Mouse (Mus musculus) neural tube, embryonic 14.5 days (tissue): ENCODE results near the gene Olfr716. TPM values are rescaled to one million over a fixed set of nuclear protein-coding genes. Genes with fewer than 3 reads are reported as not detected.
"Not testable (repeated sequence)": the region's sequence is repeated elsewhere in the genome, so short reads cannot be mapped to it uniquely, and the experiment has no call there.

Experiments
- ATAC-seq: fragments of 200-750 bp; cut with Nextera tagmentation; 2 replicates; pipeline ENCODE4 v1.8.0; 2017; ENCODE audit warnings: low read depth, mild to moderate bottlenecking, moderate TSS enrichment, moderate library complexity
- H3K27ac ChIP-seq: fragments of 300-500 bp; sonication (generic); 2 replicates; pipeline ENCODE4 v1.5.1; 2014; ENCODE audit warnings: low read depth, mild to moderate bottlenecking, control low read depth, low read length, moderate library complexity, mixed read lengths
- H3K27me3 ChIP-seq: fragments of 300-500 bp; sonication (generic); 2 replicates; pipeline ENCODE4 v1.6.1; 2014; ENCODE audit warnings: low read length; ENCODE audit not compliant: control insufficient read depth, insufficient read depth
- H3K36me3 ChIP-seq: fragments of 300-500 bp; sonication (generic); 2 replicates; pipeline ENCODE4 v1.6.1; 2014; ENCODE audit warnings: low read length, mixed read lengths; ENCODE audit not compliant: control insufficient read depth, insufficient read depth
- H3K4me1 ChIP-seq: fragments of 300-500 bp; sonication (generic); 2 replicates; pipeline ENCODE4 v1.6.1; 2014; ENCODE audit warnings: low read length; ENCODE audit not compliant: control insufficient read depth, insufficient read depth
- H3K4me2 ChIP-seq: fragments of 300-500 bp; sonication (generic); 2 replicates; pipeline ENCODE4 v1.6.1; 2014; ENCODE audit warnings: mild to moderate bottlenecking, low read depth, low read length, control low read depth
- H3K4me3 ChIP-seq: fragments of 300-500 bp; sonication (generic); 2 replicates; pipeline ENCODE4 v1.5.1; 2014; ENCODE audit warnings: low read depth, low read length, control low read depth, mixed read lengths
- H3K9ac ChIP-seq: fragments of 300-500 bp; sonication (generic); replicated peaks from 2 replicates; pipeline ENCODE4 v1.6.1; 2014; ENCODE audit warnings: low read depth, mild to moderate bottlenecking, control low read depth, low read length, mixed read lengths
- H3K9me3 ChIP-seq: fragments of 300-500 bp; sonication (generic); 2 replicates; pipeline ENCODE4 v1.6.1; 2016; ENCODE audit warnings: low read length; ENCODE audit not compliant: control insufficient read depth
- WGBS: fragments of 180-500 bp; shearing (Covaris S2); extraction: QIAGEN DNeasy Blood & Tissue Kit; methylation state at CpG from one replicate; pipeline ENCODE4 v1.1.7; 2014; 5-methylcytosine and 5-hydroxymethylcytosine counted together
- polyA plus RNA-seq: library from polyadenylated mRNA; unstranded; fragments of >200 nt; fragmentation: Nextera tagmentation; extraction: Ambion mirVana; gene quantifications from 2 replicates; pipeline ENCODE4 v1.2.1, GENCODE M21; 2014

Gene Olfr716
- polyA plus RNA-seq = not detected in 2 replicates

DNA sequence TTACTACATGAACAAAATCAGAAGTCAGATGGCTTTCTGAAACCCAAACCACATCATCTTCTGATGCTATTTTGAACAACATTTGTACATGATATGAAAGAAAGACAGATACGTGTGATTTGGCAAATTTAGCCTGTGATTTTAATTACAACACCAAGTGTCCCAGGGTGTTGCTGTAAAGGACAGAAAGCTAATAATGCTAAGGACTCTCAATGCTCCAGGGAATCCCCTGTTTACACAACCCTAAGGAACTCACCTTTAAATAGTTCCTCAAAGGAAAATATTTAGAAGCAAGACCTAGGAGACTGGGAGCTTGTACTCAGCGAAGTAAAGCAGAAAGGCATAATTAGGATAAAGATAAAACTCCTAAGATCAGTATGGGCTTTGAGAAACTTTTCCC lies at the start of gene Olfr716:
Gene Olfr716 (plus strand): TSS at position 301 of the 400 bp plus-strand sequence.
- H3K36me3 ChIP-seq, H3K4me1 ChIP-seq, H3K4me3 ChIP-seq, H3K27ac ChIP-seq, H3K4me2 ChIP-seq, H3K27me3 ChIP-seq, H3K9me3 ChIP-seq, H3K9ac ChIP-seq, ATAC-seq: not testable (repeated sequence)
- 76% methylated on average over 2 of the region's 2 CpGs for WGBS

DNA sequence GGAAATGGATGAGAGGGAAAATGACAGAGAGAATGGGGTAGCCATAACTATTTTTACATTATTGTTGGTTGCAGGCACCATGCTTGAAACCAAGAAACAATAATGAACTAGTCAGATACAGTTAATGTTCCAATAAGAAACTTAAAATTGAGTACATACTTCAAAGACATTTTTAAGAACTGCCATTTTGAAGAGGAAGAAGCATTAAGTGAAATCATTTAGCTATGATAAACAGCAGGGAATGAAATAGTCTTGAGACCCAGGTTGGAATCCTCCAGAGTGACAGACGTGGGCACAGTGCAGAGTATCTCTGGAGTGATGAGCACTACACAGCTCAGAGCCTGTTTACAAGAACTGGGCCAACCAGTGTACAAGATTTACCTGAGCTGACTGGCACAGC lies 45.2 kb upstream of the Olfr716 start, which contains the start of gene Olfr17:
Gene Olfr17 (plus strand): TSS at position 301 of the 400 bp plus-strand sequence.
- no peak within 1 kb of the TSS for H3K4me2 ChIP-seq
- ATAC-seq = no peak
- WGBS = 76% methylated on average over 1 of the region's 1 CpGs
- no peak within 1 kb of the TSS for H3K9ac ChIP-seq
- H3K27me3 ChIP-seq = no peaks in the 10 kb centered on the region
- no peaks in the 10 kb centered on the region for H3K4me1 ChIP-seq
- H3K27ac ChIP-seq = no peak within 1 kb of the TSS
- H3K36me3 ChIP-seq = no peaks in the 10 kb centered on the region
- H3K4me3 ChIP-seq = no peak within 1 kb of the TSS
- H3K9me3 ChIP-seq = no peaks in the 10 kb centered on the region

DNA sequence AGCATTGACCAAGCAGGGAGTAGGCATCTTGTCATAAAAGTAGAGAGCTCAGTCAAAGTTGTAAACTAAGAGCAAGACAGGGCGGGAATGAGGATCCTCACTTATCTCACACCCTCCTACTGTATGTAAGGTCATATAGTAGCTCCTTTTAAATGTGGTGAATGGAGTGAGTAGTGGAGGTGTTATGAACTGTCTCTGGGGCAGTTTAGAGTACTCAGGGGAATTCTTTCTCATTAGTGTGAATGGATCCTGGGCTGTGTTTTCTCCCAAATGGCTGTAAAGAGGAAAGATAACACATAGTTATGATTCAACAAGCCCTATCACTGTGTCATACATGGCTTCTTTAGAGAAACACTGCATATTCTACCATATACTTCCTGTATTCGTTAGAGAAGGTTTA lies 27.9 kb upstream of the Olfr716 start, which contains the start of gene Olfr715b:
Gene Olfr715b (minus strand): TSS at position 101 of the 400 bp plus-strand sequence.
- H3K4me2 ChIP-seq, H3K4me3 ChIP-seq, H3K4me1 ChIP-seq, ATAC-seq, H3K9ac ChIP-seq, H3K9me3 ChIP-seq, H3K27me3 ChIP-seq, H3K27ac ChIP-seq, H3K36me3 ChIP-seq: not testable (repeated sequence)
- WGBS = 88% methylated on average over 1 of the region's 2 CpGs

DNA sequence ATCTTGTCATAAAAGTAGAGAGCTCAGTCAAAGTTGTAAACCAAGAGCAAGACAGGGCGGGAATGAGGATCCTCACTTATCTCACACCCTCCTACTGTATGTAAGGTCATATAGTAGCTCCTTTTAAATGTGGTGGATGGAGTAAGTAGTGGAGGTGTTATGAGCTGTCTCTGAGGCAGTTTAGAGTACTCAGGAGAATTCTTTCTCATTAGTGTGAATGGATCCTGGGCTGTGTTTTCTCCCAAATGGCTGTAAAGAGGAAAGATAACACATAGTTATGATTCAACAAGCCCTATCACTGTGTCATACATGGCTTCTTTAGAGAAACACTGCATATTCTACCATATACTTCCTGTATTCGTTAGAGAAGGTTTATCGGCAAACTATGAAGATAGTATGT lies 7.1 kb upstream of the Olfr716 start, which contains the start of gene Olfr715:
Gene Olfr715 (minus strand): TSS at position 101 of the 400 bp plus-strand sequence.
- 76% methylated on average over 1 of the region's 3 CpGs for WGBS
- H3K27ac ChIP-seq, H3K4me1 ChIP-seq, H3K4me2 ChIP-seq, H3K4me3 ChIP-seq, H3K9me3 ChIP-seq, H3K9ac ChIP-seq, H3K27me3 ChIP-seq, ATAC-seq, H3K36me3 ChIP-seq: not testable (repeated sequence)

DNA sequence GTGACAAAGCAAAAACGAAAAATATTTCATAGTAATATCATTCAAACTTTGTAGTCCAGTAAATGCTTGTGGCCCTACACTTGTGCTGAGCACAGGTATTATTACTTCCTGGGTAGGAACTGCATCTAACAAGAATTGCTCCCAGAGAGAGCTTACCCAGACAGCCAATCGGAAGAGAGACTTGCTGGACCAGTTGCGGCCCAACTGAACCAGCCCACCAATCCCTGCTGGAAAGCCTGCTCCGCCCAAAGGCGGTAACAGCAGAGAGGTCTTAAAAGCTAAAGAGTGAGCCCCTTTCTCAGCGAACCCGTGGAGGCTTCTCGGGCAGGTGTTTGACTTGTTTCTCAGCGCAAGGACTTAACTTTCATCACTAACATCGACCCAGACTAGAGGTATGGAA lies 28.6 kb downstream of the Olfr716 start, which contains the start of gene Nlrp14:
Gene Nlrp14 (plus strand): TSS at position 301 of the 400 bp plus-strand sequence.
- Histone ChIP-seq H3K4me3 (no peak within 1 kb of the TSS), H3K9ac (no peak within 1 kb of the TSS), H3K4me2 (no peak within 1 kb of the TSS), H3K9me3 (no peaks in the 10 kb centered on the region), H3K27ac (no peak within 1 kb of the TSS), H3K4me1 (no peaks in the 10 kb centered on the region), H3K36me3 (no peaks in the 10 kb centered on the region), H3K27me3 (no peaks in the 10 kb centered on the region)
- no peak for ATAC-seq
- 88% methylated on average over 10 of the region's 10 CpGs for WGBS

DNA sequence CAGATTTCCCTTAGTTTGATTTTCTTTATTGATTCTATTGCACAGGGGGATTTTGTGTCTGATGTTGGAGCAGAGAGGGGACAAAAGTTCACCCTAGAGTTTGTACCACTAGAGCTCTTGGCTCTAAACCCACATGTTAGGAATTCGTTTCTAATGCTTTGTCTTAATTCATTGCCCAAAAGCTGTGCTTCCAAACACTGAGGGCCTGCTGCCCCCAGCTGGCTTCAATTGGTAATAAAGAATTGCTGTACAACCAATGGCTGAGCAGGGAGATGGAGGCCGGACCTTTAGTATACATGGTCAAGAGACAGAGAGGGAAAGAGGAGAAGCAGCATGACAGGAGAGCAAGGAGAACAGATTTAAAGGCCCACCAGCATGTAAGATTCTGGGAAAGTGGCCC lies 42.3 kb downstream of the Olfr716 start:
- no peak overlapping the region for H3K9ac ChIP-seq
- H3K4me3 ChIP-seq = no peak overlapping the region
- no peaks in the 10 kb centered on the region for H3K27me3 ChIP-seq
- H3K4me1 ChIP-seq = no peaks in the 10 kb centered on the region
- no peaks in the 10 kb centered on the region for H3K36me3 ChIP-seq
- no peak for ATAC-seq
- no peaks in the 10 kb centered on the region for H3K9me3 ChIP-seq
- no peak overlapping the region for H3K27ac ChIP-seq
- WGBS = 44% methylated on average over 2 of the region's 2 CpGs
- no peak overlapping the region for H3K4me2 ChIP-seq

Other genes with a start within 250 kb of the Olfr716 start
- not detected in 2 replicates for gene Olfr707, start 237.1 kb upstream of the Olfr716 start, polyA plus RNA-seq
- not detected in 2 replicates for gene Olfr1532-ps1, start 230.3 kb upstream of the Olfr716 start, polyA plus RNA-seq
- not detected in 2 replicates for gene Olfr709-ps1, start 206.1 kb upstream of the Olfr716 start, polyA plus RNA-seq
- not detected in 2 replicates for gene Olfr710, start 190.0 kb upstream of the Olfr716 start, polyA plus RNA-seq
- gene Olfr6, start 174.4 kb upstream of the Olfr716 start, polyA plus RNA-seq = not detected in 2 replicates
- gene Olfr711, start 162.9 kb upstream of the Olfr716 start, polyA plus RNA-seq = not detected in 2 replicates
- not detected in 2 replicates for gene Olfr2, start 132.3 kb upstream of the Olfr716 start, polyA plus RNA-seq
- not detected in 2 replicates for gene Olfr713, start 107.2 kb upstream of the Olfr716 start, polyA plus RNA-seq
- gene Olfr714, start 67.3 kb upstream of the Olfr716 start, polyA plus RNA-seq = not detected in 2 replicates
- gene Olfr17, start 45.1 kb upstream of the Olfr716 start, polyA plus RNA-seq = not detected in 2 replicates
- not detected in 2 replicates for gene Olfr715b, start 28.0 kb upstream of the Olfr716 start, polyA plus RNA-seq
- not detected in 2 replicates for gene Olfr715, start 7.2 kb upstream of the Olfr716 start, polyA plus RNA-seq
- not detected in 2 replicates for gene Nlrp14, start 28.7 kb downstream of the Olfr716 start, polyA plus RNA-seq
- not detected in 2 replicates for gene Rbmxl2, start 71.1 kb downstream of the Olfr716 start, polyA plus RNA-seq
- 12.7 and 13.6 TPM in 2 replicates for gene Syt9, start 232.4 kb downstream of the Olfr716 start, polyA plus RNA-seq